In genomic region chr7:98831290-98831689, GRCm38 (mm10) we compare ENCODE assay signal across 16 mouse cellular contexts. TPM values are rescaled to one million over a fixed set of nuclear protein-coding genes. Genes with fewer than 3 reads are reported as not detected.
"Had no signal": no experiment of that assay in that cellular context is flagged by ENCODE, and none has a peak within 500 bp of the region (broad histone marks: within the 10 kb centered on the region; RNA-seq: fewer than 3 reads in every experiment).

No protein-coding gene starts in this region.

- ATAC-seq: hindbrain, postnatal 0 days; intestine, embryonic 16.5 days had no signal

- DNase-seq: gastrocnemius, postnatal 10 days; gastrocnemius, postnatal 25 days; heart, adult 11 months; heart, adult 2 months; heart, postnatal 14 days; heart, postnatal 36 days; kidney, adult 11 months; kidney, adult 2 months; kidney, adult 9 months; kidney, postnatal 14 days; kidney, postnatal 36 days; liver; liver, embryonic 13.5 days had no signal

RNA-seq across cellular contexts. Expression of gene Wnt11, which starts 3.6 kb away (rescaled TPM):
- total RNA-seq: hematopoietic stem cell, adult 5-6 weeks had no signal
